Mouse (Mus musculus) CH12F3 (cell line): ENCODE data around the gene Ifna11.

Experiments used
- in situ Hi-C: fragments of 300-500 bp; cut with MboI; formaldehyde crosslinking; loops from 2 replicates; pipeline ENCODE4 v1.14.3; 2020; ENCODE audit warnings: low sequenced_read_pairs

Ifna11 gene

GRCm38 (mm10) chr4:88838828-88839227, 19.1 kb downstream of the Ifna11 start:
- in situ Hi-C loops, result no loop called here

- in situ Hi-C loops, result no loop called here
Observed at GRCm38 (mm10) chr4:88840058-88840457, 20.3 kb downstream of the Ifna11 start.

- in situ Hi-C loops, result no loop called here
Observed at GRCm38 (mm10) chr4:88841438-88841911, 21.7 kb downstream of the Ifna11 start, which contains the start of gene Ifna4. TSS of gene Ifna4 (plus strand) at chr4:88841861.

GRCm38 (mm10) chr4:88845334-88845733, 25.6 kb downstream of the Ifna11 start:
- in situ Hi-C loops, result no loop called here

- in situ Hi-C loops, result no loop called here
Observed at GRCm38 (mm10) chr4:88849698-88850097, 29.9 kb downstream of the Ifna11 start, which contains the start of gene Ifna1. TSS of gene Ifna1 (plus strand) at chr4:88850087.

- in situ Hi-C loops, result no loop called here
Observed at GRCm38 (mm10) chr4:88851026-88851763, 31.4 kb downstream of the Ifna11 start.

- in situ Hi-C loops, result no loop called here
Observed at GRCm38 (mm10) chr4:88859214-88859613, 39.5 kb downstream of the Ifna11 start.

GRCm38 (mm10) chr4:88863309-88863708, 43.5 kb downstream of the Ifna11 start:
- in situ Hi-C loops, result no loop called here

GRCm38 (mm10) chr4:88864599-88864998, 44.8 kb downstream of the Ifna11 start:
- in situ Hi-C loops, result no loop called here

GRCm38 (mm10) chr4:88865011-88865569, 45.3 kb downstream of the Ifna11 start:
- in situ Hi-C loops, result no loop called here

- in situ Hi-C loops, result no loop called here
Observed at GRCm38 (mm10) chr4:88867366-88867925, 47.7 kb downstream of the Ifna11 start.

- in situ Hi-C loops, result no loop called here
Observed at GRCm38 (mm10) chr4:88867926-88868911, 48.5 kb downstream of the Ifna11 start.
